Mouse (Mus musculus) adrenal gland, postnatal 10 days (tissue): ENCODE measurements at regions not wholly inside any gene's neighbourhood (a gene's known extent, or its start where the extent isn't known, plus 50 kb on each side); places are given as distances from the start of the nearest gene placed in this dataset.

Experiments
- DNase-seq: peaks from one replicate; pipeline ENCODE4 v3.0.0; 2021; ENCODE audit warnings: mixed read lengths

- DNase-seq = no peak
These were observed 574.6 kb downstream of the Stpg2 start for GRCm38 (mm10) chr3:139780054-139780453.

GRCm38 (mm10) chr3:139783406-139783805 is 577.9 kb downstream of the Stpg2 start:
- no peak for DNase-seq

GRCm38 (mm10) chr3:139786510-139786909 is 581.0 kb downstream of the Stpg2 start:
- no peak for DNase-seq

- no peak for DNase-seq
These were observed 583.4 kb downstream of the Stpg2 start for GRCm38 (mm10) chr3:139788854-139789253.

GRCm38 (mm10) chr3:139796685-139797084 is 591.2 kb downstream of the Stpg2 start:
- DNase-seq = no peak

- DNase-seq = no peak
These were observed 593.6 kb downstream of the Stpg2 start for GRCm38 (mm10) chr3:139799059-139799458.

GRCm38 (mm10) chr3:139802716-139803710 is 597.5 kb downstream of the Stpg2 start:
- DNase-seq = no peak

- DNase-seq = no peak
These were observed 622.5 kb downstream of the Stpg2 start for GRCm38 (mm10) chr3:139828014-139828413.

- no peak for DNase-seq
These were observed 623.1 kb downstream of the Stpg2 start for GRCm38 (mm10) chr3:139828581-139828980.

- no peak for DNase-seq
These were observed 627.1 kb downstream of the Stpg2 start for GRCm38 (mm10) chr3:139832599-139832998.

GRCm38 (mm10) chr3:139842015-139842414 is 636.5 kb downstream of the Stpg2 start:
- no peak for DNase-seq

- no peak for DNase-seq
These were observed 637.6 kb downstream of the Stpg2 start for GRCm38 (mm10) chr3:139842988-139843605.

- DNase-seq = no peak
These were observed 638.9 kb downstream of the Stpg2 start for GRCm38 (mm10) chr3:139844443-139844842.

GRCm38 (mm10) chr3:139847826-139848225 is 642.3 kb downstream of the Stpg2 start:
- DNase-seq = no peak

GRCm38 (mm10) chr3:139859966-139860635 is 654.6 kb downstream of the Stpg2 start:
- DNase-seq = no peak

GRCm38 (mm10) chr3:139860831-139861371 is 655.4 kb downstream of the Stpg2 start:
- no peak for DNase-seq

- DNase-seq = no peak
These were observed 660.8 kb downstream of the Stpg2 start for GRCm38 (mm10) chr3:139866329-139866728.

GRCm38 (mm10) chr3:139867030-139867429 is 661.5 kb downstream of the Stpg2 start:
- no peak for DNase-seq

- DNase-seq = no peak
These were observed 662.0 kb downstream of the Stpg2 start for GRCm38 (mm10) chr3:139867499-139867898.

- DNase-seq = no peak
These were observed 664.3 kb downstream of the Stpg2 start for GRCm38 (mm10) chr3:139869779-139870178.

- DNase-seq = no peak
These were observed 680.7 kb downstream of the Stpg2 start for GRCm38 (mm10) chr3:139885942-139886860.
